Mouse (Mus musculus): Measurements from ENCODE around the gene E2f4.
"Not testable (repeated sequence)": the region's sequence is repeated elsewhere in the genome, so short reads cannot be mapped to it uniquely, and the experiment has no call there.

The E2f4 gene

DNA sequence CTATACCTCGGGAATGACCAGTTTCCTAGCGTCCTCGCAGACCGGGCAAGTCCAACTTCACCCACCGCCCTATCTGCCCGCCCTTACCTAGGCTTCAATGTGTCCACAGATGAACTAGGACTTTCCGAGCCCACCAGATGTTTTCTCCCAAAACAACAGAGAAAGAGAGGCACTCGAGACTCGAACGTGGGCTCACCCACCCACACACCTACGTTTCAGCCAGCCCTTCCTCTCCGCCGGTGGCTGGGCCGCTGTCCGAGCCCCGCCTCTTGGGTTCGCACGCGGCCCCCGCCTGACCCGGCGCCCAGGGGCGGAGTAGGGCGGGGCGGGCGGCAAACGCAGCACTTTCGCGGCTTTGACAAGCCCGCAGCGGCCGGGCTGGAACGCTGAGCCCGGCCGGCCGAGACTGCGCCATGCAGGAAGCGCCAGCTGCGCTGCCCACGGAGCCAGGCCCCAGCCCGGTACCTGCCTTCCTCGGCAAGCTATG lies 28.0 kb upstream of the E2f4 start, which contains the start of gene Hsf4:
Gene Hsf4, plus strand, starts transcription at position 341 of the 487 bp plus-strand sequence.
- DNase-seq: peak; percentile 77 to 88

DNA sequence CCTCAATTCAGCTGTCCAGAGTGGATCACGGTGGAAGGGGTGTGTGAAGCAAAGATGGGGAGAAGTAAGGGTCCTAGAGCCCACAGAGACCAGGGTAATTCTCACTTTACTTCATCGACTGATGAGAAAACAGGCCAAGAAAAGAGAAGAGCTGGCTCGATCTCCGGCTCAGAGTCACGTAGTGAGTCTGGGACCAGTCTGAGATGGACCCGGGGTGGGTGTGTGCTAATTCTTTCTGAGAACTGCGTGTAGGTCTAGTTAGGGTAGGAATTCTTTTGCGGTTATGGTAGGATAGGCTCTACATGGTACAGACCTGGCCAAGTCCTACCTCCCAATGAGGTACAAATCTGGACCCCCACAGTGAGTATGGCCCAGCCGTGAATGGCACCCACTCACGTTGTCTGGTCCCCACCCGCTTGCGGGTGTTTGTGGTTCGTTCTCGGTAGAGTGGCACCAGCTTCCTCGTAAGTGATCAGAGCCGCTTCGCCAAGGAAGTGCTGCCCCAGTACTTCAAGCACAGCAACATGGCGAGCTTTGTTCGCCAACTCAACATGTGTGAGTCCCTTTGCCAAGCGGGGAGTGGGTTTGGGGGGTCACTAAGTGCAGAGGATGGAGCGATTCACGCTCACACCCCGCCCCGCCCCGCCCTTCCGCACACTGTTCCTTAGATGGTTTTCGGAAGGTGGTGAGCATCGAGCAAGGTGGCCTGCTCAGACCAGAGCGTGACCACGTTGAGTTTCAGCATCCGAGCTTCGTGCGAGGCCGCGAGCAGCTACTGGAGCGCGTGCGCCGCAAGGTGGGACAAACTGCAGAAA lies 27.2 kb upstream of the E2f4 start:
- DNase-seq: peak in 1 of 2 experiments; percentile 24

- DNase-seq: peak in 1 of 2 experiments; percentile 27
These were observed 26.6 kb upstream of the E2f4 start for GRCm38 (mm10) chr8:105270916-105271186.

GRCm38 (mm10) chr8:105275387-105275786 lies 22.1 kb upstream of the E2f4 start:
- DNase-seq: peak in 1 of 2 experiments; percentile 20

- DNase-seq: no peak
These were observed 21.6 kb upstream of the E2f4 start, which contains the start of gene Nol3 for GRCm38 (mm10) chr8:105275840-105276239. Gene Nol3, plus strand, starts transcription at chr8:105276140.

DNA sequence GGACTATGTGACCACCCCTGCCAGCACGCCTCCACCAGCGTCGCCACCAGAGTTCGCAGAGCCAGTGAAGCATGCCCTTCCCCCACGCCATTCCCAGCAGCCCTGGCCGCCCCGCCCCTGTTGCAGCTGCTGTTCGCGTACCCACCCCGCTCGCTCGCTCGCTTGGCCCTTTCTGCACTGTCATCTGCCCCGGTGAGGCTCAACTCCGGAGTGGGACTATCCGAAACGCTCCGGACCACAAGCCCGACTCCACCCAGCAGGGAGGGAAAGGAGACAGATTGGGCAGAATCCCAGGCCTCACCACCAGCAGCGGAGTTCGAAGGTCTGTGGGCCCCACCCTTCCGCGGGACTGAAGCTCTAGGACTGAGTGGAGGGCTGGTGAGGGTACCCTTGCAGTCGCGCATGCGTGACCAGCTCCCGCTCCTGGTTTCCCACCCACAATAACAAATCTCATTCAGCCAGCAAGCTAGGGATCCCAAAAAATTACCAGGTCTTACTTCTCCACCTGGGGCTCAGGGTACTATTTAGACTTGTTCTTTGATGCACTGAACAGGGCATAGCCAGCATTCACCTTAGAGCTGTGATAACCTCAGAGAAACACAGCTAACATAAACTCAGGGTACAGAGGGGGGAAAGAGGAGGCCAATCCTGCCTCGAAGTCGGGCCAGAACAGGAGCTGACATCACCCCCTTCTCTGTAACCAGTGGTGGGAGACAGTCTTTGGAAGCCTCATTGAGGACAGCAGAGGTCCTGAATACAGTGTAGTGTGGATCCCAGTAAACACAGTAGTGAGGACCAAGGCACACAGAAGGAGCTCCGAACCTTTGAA lies 21.0 kb upstream of the E2f4 start:
- peak; percentile 72 to 73 for DNase-seq

DNA sequence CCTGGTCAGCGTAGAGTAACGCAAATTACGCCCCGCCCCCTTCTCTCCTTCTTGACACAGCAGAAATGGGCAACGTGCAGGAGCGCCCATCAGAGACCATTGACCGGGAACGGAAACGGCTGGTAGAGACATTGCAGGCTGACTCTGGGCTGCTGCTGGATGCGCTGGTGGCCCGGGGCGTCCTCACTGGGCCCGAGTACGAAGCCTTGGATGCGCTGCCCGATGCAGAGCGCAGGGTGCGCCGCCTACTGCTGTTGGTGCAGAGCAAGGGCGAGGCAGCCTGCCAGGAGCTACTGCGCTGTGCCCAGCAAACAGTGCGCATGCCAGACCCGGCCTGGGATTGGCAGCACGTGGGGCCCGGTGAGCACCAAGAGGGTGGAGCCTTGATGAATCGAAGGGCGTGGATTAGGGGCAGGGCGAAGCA lies 18.5 kb upstream of the E2f4 start:
- DNase-seq: peak; percentile 79 to 88

GRCm38 (mm10) chr8:105280567-105280966 lies 16.9 kb upstream of the E2f4 start:
- DNase-seq: no peak

DNA sequence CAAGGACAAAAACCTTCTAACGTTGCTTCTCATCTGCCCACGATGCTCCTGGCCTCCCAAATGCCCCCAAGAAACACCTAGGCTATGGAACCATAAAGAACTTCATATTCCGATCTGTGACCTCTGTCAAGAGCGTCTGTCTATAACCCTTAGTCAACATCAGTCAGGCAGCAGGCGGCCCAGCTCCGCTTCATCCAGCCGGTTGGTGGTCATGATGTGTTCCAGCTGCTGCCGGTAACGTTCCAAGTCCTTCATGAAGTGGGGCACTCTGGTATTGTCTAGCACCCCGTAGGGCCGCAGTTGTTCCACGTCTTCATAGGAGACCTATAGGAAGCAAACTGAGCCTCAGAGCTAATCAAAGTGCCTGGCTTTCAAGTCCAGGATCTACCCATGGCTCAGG lies 15.6 kb upstream of the E2f4 start:
- DNase-seq: peak; percentile 55 to 86

GRCm38 (mm10) chr8:105282239-105282638 lies 15.2 kb upstream of the E2f4 start:
- no peak for DNase-seq

DNA sequence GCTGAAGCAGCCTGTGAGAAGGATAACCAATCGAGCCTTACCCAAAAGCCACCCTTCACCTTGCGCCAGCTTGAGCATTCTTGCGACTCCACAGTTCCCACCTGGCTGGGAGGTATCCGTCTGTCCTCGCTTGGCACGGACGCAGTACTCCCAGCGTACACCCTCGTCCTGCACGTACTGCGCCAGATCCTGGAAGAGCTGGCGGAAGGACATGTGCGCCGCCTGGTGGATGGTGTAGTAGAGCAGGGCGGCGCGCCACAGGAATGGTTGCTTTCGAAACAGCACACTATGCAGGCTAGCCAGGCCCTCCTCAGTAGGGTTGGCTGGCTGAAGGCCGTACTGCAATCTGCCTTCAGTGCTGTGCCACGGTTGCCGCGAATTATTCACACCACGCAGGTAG lies 14.4 kb upstream of the E2f4 start:
- DNase-seq: peak; percentile 77 to 80

GRCm38 (mm10) chr8:105285514-105285913 lies 11.9 kb upstream of the E2f4 start:
- DNase-seq: peak in 1 of 2 experiments; percentile 18

DNA sequence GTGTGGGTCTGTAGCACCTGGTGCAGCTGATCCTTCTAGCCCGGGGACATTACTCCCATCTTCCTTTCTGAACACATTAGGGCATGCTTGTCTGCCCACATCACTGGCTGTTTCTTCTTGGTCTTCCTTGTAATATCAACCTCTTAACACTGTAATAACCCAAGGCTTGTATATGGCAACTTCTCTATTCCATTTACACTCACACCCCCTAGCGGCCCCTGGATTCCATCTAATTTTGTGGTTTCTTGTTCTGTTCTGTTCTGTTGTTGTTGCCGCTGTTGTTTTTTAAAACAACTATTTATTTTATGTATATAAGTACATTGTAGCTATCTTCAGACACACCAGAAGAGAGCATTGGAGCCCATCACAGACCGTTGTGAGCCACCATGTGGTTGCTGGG lies 10.6 kb upstream of the E2f4 start:
- no peak for DNase-seq

- DNase-seq: peak in 1 of 2 experiments; percentile 21
These were observed 9.2 kb upstream of the E2f4 start for GRCm38 (mm10) chr8:105288231-105288630.

DNA sequence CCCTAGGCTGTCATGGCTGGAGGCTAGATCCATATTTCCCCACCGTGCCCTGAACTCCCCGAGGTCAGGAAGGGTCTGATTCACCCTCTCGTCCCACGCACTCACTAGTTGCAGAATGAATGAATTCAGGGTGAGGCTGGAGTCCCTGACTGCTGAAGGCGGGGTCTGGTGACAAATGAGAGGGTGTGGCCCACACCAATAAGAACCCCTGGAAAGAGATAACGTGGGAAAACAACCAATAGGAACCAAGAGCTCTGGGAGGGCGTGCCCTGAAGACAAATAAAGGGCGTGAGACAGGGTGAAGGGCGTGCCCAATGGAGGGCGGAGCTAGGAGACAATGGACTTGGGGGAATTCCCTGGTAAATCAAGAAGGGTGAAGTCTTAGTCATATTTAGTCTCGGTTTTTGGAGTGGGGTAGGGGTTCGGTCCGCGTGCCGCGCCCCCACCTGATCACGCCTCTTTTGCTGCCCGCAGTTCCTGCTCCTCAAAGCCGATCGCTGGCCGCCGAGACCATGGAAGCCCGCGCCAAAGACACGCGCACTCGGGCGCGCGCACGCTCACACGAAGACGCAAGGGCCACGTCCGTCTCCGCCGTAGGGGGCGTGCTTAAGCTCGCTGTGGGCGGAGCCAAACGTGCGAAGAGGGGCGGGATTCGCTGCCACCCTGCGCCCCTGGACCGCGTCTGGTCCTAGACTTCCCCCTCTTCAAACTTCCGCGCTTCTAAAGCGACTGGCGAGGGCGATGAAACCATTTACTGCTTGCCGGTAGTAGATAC lies 8.3 kb upstream of the E2f4 start:
- peak; percentile 96 for DNase-seq

DNA sequence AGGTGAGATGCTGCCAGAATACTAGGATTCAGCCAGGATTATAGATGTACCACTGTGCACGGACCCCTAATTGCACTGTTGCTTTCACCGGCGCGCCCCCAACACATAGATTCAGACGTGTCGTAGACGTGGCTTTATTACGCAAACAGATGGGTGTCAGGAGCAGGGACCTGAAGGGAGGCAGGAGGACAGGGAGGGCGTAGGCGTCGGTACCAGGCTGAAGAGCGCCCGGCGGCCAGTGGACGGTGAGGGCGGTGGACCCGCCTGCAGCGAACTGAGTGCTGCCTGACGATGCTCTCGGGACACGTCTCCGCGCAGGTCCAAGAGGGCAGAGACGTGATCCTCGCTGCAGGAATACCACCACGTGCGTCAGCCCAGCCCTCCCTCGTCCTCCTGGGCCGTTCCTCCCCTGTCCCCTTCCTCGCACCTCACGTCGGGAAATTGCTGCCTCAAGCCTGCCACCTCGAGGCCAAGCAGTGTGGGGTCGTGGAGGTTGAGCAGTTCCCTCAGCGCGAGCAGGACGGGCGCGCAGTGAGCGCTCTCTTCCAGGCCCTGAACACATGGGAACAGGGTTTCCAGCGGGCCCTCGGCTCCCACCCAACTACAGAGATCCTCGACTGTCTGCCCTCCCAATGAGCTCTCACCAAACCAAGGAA lies 7.5 kb upstream of the E2f4 start, which contains the start of gene 4931428F04Rik:
Gene 4931428F04Rik, minus strand, starts transcription at position 60 of the 656 bp plus-strand sequence.
- peak; percentile 70 to 74 for DNase-seq

- DNase-seq: peak; percentile 88 to 94
These were observed 6.7 kb upstream of the E2f4 start for GRCm38 (mm10) chr8:105290554-105291314.

DNA sequence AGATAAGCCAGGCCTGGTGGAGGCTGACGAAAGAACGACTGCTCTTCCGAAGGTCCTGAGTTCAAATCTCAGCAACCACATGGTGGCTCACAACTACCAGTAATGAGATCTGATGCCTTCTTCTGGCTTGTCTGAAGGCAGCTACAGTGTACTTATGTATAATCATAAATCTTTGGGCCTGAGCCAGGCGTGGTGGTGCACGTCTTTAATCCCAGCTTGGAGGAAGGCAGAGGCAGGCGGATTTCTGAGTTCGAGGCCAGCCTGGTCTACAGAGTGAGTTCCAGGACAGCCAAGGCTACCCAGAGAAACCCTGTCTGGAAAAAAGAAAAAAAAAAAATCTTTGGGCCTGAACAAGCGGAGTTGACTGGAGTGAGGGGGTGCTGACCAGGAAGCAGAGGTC lies 6.1 kb upstream of the E2f4 start:
- not testable (repeated sequence) for DNase-seq

GRCm38 (mm10) chr8:105291802-105292201 lies 5.7 kb upstream of the E2f4 start:
- not testable (repeated sequence) for DNase-seq

GRCm38 (mm10) chr8:105292471-105292870 lies 5.0 kb upstream of the E2f4 start:
- peak in 1 of 2 experiments; percentile 25 for DNase-seq

DNA sequence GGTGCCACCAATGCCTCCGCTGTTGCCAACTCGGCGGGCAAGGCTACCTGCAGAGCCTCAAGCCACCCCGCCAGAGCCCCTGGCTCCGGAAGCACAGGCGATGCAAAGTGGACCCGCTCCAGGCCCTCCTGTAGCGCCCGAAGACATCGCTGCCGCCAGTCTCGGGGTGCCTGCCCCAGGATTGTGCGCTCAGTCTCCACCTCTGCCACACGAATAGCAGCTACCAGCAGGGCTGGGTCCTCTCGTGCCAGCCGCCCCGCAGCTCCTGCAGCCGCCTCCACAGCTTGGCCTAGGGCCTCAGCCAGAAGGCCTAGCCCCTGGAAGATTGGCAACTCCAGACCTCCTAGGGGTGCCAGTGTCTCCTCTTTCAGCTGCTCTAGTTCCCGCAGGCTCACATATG lies 4.1 kb upstream of the E2f4 start:
- peak in 1 of 2 experiments; percentile 27 for DNase-seq
